Mouse (Mus musculus): ENCODE data around the gene Ccdc121. TPM values are rescaled to one million over a fixed set of nuclear protein-coding genes. Genes with fewer than 3 reads are reported as not detected.
A peak's percentile ranks its signal among the peaks of the same experiment; 100 is the strongest.

Ccdc121 gene
- polyA plus RNA-seq (2015; fragmentation: Nextera tagmentation; extraction: Ambion mirVana), result not detected in 2 replicates

DNA sequence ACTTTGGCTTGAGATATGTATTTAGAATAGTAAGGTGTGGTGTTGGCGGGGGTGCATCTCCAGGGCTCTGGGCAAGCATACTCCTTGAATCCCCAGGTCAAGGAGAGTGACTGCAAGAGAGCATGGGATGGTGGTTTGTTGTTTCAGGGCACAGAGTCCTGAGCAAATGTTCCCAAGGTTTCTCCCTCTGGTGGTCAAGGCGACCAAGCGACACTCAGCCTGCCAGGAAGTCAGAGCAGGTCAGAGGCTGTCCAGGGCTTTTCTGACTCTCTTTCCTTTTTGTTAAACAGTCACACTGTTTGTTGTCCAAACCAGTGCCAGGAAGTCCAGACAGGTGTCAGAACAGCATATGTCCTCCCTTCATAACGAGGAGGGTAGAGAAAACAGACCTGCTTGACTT, at the start of gene Ccdc121:
Gene Ccdc121, minus strand, starts transcription at position 145 of the 400 bp plus-strand sequence.
- H3K9ac ChIP-seq, result no peak within 1 kb of the TSS
- H3K27me3 ChIP-seq, result no peaks in the 10 kb centered on the region
- H3K4me2 ChIP-seq, result no peak within 1 kb of the TSS
- no peak for ATAC-seq (ENCODE audit: low FRiP score)
- no peaks in the 10 kb centered on the region for H3K4me1 ChIP-seq (replicated peaks)
- no peaks in the 10 kb centered on the region for H3K9me3 ChIP-seq
- H3K4me3 ChIP-seq, result no peak within 1 kb of the TSS
- no peak within 1 kb of the TSS for H3K27ac ChIP-seq
- H3K36me3 ChIP-seq, result no peaks in the 10 kb centered on the region
- 64% methylated on average over 4 of the region's 4 CpGs for whole genome bisulfite sequencing

DNA sequence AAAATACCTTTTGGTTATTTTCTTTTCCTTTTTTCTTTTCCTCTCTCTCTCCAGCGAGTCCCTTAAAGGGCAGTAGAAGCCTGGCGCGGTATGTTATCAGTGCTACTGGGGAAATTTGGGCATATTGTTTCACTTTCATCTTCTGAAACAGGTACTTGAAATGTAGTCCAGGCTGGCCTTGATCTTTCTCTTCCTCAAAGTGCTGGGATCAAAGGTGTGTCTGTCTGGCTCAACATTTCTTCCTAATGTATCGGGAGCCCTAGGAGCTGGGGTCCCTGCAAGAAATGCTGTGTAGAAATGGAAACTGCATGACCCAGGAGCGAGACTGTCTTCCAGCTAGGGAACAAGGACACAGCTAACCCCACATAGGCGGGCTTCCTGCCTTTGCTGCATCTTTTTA, 49.1 kb upstream of the Ccdc121 start:
- H3K27ac ChIP-seq, result no peak overlapping the region
- H3K9me3 ChIP-seq, result no peaks in the 10 kb centered on the region
- peaks cover 18% of the 10 kb centered on the region for H3K4me1 ChIP-seq (replicated peaks)
- no peak overlapping the region for H3K4me2 ChIP-seq
- no peak for ATAC-seq (ENCODE audit: low FRiP score)
- H3K36me3 ChIP-seq, result no peaks in the 10 kb centered on the region
- WGBS, result 85% methylated on average over 6 of the region's 6 CpGs
- no peaks in the 10 kb centered on the region for H3K27me3 ChIP-seq
- no peak overlapping the region for H3K4me3 ChIP-seq
- no peak overlapping the region for H3K9ac ChIP-seq

GRCm38 (mm10) chr1:181559655-181560054, 48.4 kb upstream of the Ccdc121 start:
- no peaks in the 10 kb centered on the region for H3K27me3 ChIP-seq
- H3K4me2 ChIP-seq, result no peak overlapping the region
- H3K4me1 ChIP-seq (replicated peaks), result peaks cover 18% of the 10 kb centered on the region
- 78% methylated on average over 10 of the region's 10 CpGs for WGBS
- H3K9me3 ChIP-seq, result no peaks in the 10 kb centered on the region
- ATAC-seq (ENCODE audit: low FRiP score), result no peak
- no peak overlapping the region for H3K4me3 ChIP-seq
- no peaks in the 10 kb centered on the region for H3K36me3 ChIP-seq
- no peak overlapping the region for H3K27ac ChIP-seq
- H3K9ac ChIP-seq, result no peak overlapping the region

GRCm38 (mm10) chr1:181555475-181555874, 44.2 kb upstream of the Ccdc121 start:
- H3K27ac ChIP-seq, result no peak overlapping the region
- no peaks in the 10 kb centered on the region for H3K36me3 ChIP-seq
- H3K4me1 ChIP-seq (replicated peaks), result peaks cover 18% of the 10 kb centered on the region
- H3K9me3 ChIP-seq, result no peaks in the 10 kb centered on the region
- H3K4me2 ChIP-seq, result no peak overlapping the region
- H3K9ac ChIP-seq, result no peak overlapping the region
- ATAC-seq (ENCODE audit: low FRiP score), result no peak
- H3K27me3 ChIP-seq, result no peaks in the 10 kb centered on the region
- no peak overlapping the region for H3K4me3 ChIP-seq
- 88% methylated on average over 5 of the region's 5 CpGs for WGBS

DNA sequence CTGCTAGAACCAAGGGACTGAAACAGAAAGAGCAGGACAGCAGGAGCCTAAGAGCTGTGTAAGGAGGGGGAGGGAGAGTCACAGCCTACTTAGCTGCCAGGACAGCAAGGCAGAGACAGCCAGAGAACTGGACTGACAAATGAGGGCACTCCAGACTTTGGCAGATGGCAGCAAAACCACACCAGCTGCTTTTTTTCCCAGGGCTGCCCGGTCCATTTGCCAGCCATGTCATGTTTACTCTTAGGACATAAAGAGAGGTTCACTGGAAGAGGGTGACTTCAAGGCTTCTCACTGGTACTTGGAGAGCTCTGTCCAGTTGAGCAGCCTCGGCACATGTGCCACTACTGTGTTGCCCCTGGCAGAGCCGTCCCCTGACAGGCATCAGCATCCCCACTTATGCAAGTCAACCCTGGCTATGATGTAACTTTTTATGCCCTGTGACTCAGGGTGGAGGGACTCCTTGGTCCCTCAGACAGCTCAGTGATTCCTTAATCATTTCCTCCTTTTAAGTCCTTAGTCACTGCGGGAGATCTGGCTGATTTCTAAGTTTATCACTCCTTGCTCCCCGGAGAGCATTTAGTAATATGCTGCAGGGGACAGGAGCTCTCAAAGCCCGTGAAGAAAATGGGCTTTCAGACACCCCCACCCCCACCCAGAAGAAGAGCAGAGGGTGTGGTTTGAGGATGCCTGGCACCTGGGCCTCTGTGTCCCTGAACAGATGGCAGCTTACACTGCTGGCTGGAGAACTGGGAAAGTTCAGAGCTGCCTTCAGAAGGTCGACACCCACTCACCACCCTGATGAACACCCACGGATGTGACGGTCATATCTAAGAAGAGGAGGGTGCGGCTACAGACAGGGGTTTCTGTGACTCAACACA, 41.5 kb upstream of the Ccdc121 start:
- Histone ChIP-seq H3K27me3 (no peaks in the 10 kb centered on the region), H3K4me1 (replicated peaks) (peaks cover 16% of the 10 kb centered on the region), H3K9me3 (no peaks in the 10 kb centered on the region), H3K36me3 (no peaks in the 10 kb centered on the region), H3K4me2 (no peak overlapping the region), H3K4me3 (no peak overlapping the region), H3K9ac (no peak overlapping the region), H3K27ac (peak overlapping the region; percentile 64)
- 35% methylated on average over 10 of the region's 10 CpGs for WGBS
- peak; percentile 66; the same call in 1 of the 2 replicates for ATAC-seq (ENCODE audit: low FRiP score)

GRCm38 (mm10) chr1:181550826-181551225, 39.6 kb upstream of the Ccdc121 start:
- H3K27ac ChIP-seq, result no peak overlapping the region
- H3K36me3 ChIP-seq, result no peaks in the 10 kb centered on the region
- H3K4me3 ChIP-seq, result no peak overlapping the region
- ATAC-seq (ENCODE audit: low FRiP score), result no peak
- WGBS, result 65% methylated on average over 5 of the region's 5 CpGs
- no peak overlapping the region for H3K9ac ChIP-seq
- no peaks in the 10 kb centered on the region for H3K9me3 ChIP-seq
- peaks cover 16% of the 10 kb centered on the region for H3K4me1 ChIP-seq (replicated peaks)
- no peak overlapping the region for H3K4me2 ChIP-seq
- H3K27me3 ChIP-seq, result no peaks in the 10 kb centered on the region

- H3K4me2 ChIP-seq, result no peak overlapping the region
- ATAC-seq (ENCODE audit: low FRiP score), result no peak
- no peak overlapping the region for H3K9ac ChIP-seq
- WGBS, result 88% methylated on average over 8 of the region's 8 CpGs
- no peaks in the 10 kb centered on the region for H3K27me3 ChIP-seq
- H3K4me1 ChIP-seq (replicated peaks), result peaks cover 16% of the 10 kb centered on the region
- no peaks in the 10 kb centered on the region for H3K36me3 ChIP-seq
- H3K27ac ChIP-seq, result no peak overlapping the region
- no peaks in the 10 kb centered on the region for H3K9me3 ChIP-seq
- H3K4me3 ChIP-seq, result no peak overlapping the region
Measured at GRCm38 (mm10) chr1:181549987-181550386, 38.7 kb upstream of the Ccdc121 start.

GRCm38 (mm10) chr1:181545044-181545772, 34.0 kb upstream of the Ccdc121 start:
- peak overlapping the region; percentile 45 for H3K4me2 ChIP-seq
- 24% methylated on average over 23 of the region's 23 CpGs for WGBS
- H3K27ac ChIP-seq, result no peak overlapping the region
- H3K9me3 ChIP-seq, result no peaks in the 10 kb centered on the region
- H3K27me3 ChIP-seq, result peaks cover 4% of the 10 kb centered on the region; the same call in 1 of the 2 replicates
- no peak overlapping the region for H3K4me3 ChIP-seq
- peak; percentile 89 for ATAC-seq (ENCODE audit: low FRiP score)
- no peaks in the 10 kb centered on the region for H3K36me3 ChIP-seq
- H3K9ac ChIP-seq, result peak overlapping the region; percentile 49; the same call in 1 of the 2 replicates
- H3K4me1 ChIP-seq (replicated peaks), result peaks cover 6% of the 10 kb centered on the region

GRCm38 (mm10) chr1:181543711-181544383, 32.6 kb upstream of the Ccdc121 start:
- H3K36me3 ChIP-seq, result no peaks in the 10 kb centered on the region
- peaks cover 8% of the 10 kb centered on the region for H3K4me1 ChIP-seq (replicated peaks)
- no peak overlapping the region for H3K4me2 ChIP-seq
- H3K4me3 ChIP-seq, result no peak overlapping the region
- no peaks in the 10 kb centered on the region for H3K9me3 ChIP-seq
- peaks cover 4% of the 10 kb centered on the region; the same call in 1 of the 2 replicates for H3K27me3 ChIP-seq
- no peak for ATAC-seq (ENCODE audit: low FRiP score)
- H3K27ac ChIP-seq, result no peak overlapping the region
- no peak overlapping the region for H3K9ac ChIP-seq
- 76% methylated on average over 5 of the region's 5 CpGs for WGBS

DNA sequence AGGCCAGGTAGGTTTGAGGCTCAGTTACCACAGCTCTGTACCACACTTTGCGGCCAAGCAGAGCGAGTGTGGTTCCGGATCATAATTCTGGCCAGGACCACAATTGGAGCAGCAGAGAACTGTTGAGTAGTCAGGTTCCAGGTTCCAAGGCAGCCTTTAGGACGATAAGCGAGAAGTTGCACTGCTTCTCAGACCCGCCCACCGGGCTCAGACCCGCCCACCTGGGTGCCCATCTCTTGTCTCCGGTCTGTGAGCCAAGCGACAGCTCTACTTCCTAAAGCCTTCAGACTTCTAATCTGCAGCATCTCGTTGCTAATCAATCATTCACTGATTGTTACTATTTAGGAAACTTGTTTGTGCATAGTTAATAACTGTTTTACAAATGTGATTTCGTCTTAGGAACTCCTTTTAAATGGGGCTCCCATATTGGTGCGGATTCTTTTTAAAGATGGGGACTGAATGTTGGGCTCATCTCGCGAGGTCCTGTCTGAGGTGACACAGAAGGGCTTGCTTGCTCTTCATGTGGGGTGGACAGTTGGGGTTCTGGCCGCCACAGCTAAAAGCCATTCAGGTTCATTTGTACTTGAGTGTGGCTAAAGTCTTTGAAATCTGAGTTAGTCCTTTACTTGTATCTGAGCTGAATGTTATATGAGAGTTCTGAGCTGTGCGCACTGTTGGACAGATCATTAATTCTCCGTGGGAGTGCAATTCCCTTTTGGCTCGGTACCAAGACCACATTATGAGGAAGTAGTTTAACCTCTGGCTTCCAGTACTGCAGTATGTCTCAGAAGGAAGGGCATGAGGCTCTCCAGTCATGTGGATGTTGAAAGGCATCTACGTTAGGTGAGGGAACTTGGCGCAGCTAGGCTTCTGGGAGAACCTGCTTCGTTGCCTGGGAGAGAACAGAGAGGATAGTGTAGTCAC, 28.9 kb upstream of the Ccdc121 start:
- peaks cover 4% of the 10 kb centered on the region; the same call in 1 of the 2 replicates for H3K27me3 ChIP-seq
- H3K36me3 ChIP-seq, result no peaks in the 10 kb centered on the region
- no peak overlapping the region for H3K9ac ChIP-seq
- no peak for ATAC-seq (ENCODE audit: low FRiP score)
- WGBS, result 71% methylated on average over 22 of the region's 22 CpGs
- H3K4me3 ChIP-seq, result no peak overlapping the region
- H3K27ac ChIP-seq, result no peak overlapping the region; the same call in 1 of the 2 replicates
- H3K4me2 ChIP-seq, result no peak overlapping the region
- H3K9me3 ChIP-seq, result no peaks in the 10 kb centered on the region
- peaks cover 10% of the 10 kb centered on the region for H3K4me1 ChIP-seq (replicated peaks)
